Mouse (Mus musculus): ENCODE measurements around the gene Pak6. TPM values are rescaled to one million over a fixed set of nuclear protein-coding genes. Genes with fewer than 3 reads are reported as not detected.
"Not testable (repeated sequence)": the region's sequence is repeated elsewhere in the genome, so short reads cannot be mapped to it uniquely, and the experiment has no call there.

Gene Pak6
- not detected for total RNA-seq (2021)
- long read RNA-seq, experiment 1: 0 reads
- long read RNA-seq, experiment 2: 0 reads

DNA sequence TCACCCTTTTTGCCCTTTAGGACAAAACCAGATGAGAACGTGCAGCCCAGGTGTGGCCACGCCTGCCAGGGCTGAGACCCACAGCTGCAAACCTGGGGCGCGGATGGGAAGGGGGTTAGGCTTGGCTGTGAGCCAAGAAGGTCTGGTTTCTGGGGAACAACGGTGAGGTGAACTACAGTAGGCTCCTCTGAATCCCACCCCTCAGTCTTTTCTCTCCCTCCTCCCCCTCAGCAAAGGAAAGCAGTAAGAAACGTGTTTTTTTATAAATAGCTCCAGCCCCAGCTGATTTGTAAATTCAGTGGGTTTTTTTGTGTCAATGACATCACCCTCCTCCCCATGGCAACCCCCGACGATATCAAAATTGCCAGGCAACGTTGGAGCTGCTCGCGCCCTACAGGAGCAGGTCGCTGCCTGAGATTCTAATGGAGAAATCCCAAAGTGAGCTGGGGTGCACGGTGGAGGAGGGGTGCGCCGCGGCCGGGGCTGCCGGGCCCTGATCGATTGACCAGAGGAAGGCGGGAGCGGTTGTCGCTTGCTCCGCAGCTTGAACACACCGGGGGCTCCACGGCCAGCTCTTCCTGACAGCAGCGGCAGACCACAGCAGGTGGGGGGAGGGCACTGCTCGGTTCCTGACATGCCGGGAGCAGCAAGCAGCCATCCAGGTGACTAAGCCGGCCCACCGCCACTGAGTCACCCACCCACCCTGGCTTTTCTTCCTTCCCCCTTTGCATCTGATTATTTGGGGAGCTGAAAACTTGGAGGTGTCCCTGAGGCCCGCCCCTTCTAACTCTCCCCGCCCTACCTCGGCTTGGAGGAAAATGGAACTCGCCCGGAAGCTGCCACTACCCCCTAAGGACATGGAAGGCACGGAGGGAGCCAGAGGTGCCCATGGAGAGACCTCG is at the start of gene Pak6:
TSS of gene Pak6 (plus strand) at position 402 of the 902 bp plus-strand sequence.
- DNase-seq (ENCODE audit: low spot score): no peak

DNA sequence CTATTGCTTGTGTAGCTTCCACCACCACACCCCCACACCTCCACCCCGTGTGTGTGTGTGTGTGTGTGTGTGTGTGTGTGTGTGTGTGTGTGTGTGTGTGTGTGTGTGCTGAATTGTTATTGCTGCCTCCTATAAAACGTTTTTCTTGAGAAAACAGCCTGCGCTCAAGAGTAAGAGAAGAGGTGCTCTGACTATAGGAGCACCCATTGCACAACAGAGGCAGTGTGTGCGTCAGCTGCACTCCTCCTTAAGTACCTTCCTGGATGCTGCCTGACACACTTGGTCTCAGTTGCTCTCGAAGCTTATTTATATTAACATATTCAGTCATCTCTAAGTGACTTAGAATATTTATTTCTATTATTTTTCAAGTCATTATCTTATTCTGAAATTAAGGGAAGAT is 45.1 kb upstream of the Pak6 start:
- DNase-seq (ENCODE audit: low spot score): no peak

DNA sequence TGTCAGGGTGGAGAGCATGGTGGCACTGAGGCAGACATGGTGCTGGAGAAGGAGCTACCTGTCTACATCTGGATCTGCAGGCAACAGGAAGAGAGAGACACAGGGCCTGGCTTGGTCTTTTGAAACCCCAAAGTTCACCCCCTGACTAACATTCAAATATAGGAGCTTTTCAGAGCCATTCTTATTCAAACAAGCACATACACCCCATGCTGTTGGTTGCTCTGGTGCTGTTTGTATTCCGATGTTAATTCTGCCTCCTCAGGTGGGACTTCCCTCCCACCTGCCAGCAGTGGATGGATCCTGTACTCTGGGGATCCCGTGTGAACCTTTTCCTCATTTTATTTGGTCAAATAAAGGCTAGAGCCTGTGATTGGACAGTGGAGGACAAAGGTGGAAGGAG is 43.0 kb upstream of the Pak6 start:
- DNase-seq (ENCODE audit: low spot score): no peak

DNA sequence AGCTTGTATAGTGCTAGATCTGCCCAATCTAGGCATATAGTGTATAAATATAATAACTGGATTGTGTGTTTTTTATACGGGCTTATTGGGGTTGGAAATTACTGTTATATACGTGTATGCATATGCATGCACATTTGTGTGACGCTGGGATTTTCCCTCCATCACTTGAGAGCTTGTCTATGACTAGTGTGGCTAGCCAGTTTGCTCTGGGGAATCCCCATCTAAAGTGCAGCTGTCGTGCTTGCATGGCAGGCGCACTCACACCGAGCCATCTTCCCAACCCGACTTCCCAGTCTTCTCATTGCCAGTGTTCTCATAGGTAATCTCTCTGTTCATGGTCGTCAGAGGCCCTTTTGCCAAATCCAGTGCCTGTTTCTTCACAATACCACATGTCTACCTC is 42.5 kb upstream of the Pak6 start:
- no peak for DNase-seq (ENCODE audit: low spot score)

GRCm38 (mm10) chr2:118629276-118629675 is 33.8 kb upstream of the Pak6 start:
- no peak for DNase-seq (ENCODE audit: low spot score)

GRCm38 (mm10) chr2:118633441-118633840 is 29.7 kb upstream of the Pak6 start:
- no peak for DNase-seq (ENCODE audit: low spot score)

DNA sequence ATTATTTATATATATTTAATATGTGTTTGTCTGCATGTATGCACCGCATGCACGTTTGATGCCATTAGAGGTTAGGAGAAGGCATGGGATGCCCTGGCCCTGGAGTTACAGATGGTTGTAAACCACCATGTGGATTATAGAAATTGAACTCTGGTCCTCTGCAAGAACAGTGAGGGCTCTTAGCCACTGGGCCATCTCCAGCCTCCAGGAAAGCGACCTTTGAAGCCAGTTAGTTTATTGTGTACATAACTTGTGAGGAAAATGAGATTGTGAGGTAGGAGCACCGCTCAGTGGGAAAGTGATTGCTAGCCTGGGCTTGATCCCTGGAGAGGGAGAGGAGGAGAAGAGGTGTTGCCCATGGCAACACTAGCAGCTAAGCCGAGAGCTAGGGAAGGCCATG is 25.8 kb upstream of the Pak6 start:
- DNase-seq (ENCODE audit: low spot score): no peak

DNA sequence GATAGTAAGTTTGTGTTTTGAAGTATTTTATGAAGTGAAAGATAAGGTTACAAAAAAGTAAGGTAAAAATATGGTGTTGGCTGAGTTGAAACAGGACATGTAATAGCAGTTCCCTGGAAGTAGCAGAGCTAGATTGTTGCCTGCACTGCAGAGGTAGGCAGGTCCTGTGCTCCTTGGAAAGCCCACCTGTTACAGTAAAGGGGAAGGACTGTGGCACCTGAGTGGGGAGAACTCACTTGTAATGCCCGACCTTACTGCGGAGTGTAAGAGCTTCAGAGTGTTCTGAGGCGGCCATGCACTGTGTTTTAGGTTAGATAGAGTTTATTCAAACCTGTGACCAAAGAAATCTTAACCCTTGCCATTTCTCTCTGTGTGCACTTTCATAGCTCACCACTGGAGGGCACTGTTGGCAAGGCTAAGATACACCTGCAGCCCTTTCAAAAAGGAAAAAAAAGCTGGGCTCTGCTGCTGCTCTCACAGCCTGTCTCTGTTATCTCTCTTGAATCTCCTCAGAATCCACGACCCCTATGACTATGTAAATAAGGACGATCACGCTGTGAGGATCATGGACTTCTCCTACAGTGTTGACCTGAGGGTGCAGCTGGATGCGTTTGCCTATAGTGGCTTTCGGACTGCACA is 25.1 kb upstream of the Pak6 start:
- DNase-seq (ENCODE audit: low spot score): peak; percentile 57

GRCm38 (mm10) chr2:118638686-118639085 is 24.4 kb upstream of the Pak6 start:
- DNase-seq (ENCODE audit: low spot score): no peak

DNA sequence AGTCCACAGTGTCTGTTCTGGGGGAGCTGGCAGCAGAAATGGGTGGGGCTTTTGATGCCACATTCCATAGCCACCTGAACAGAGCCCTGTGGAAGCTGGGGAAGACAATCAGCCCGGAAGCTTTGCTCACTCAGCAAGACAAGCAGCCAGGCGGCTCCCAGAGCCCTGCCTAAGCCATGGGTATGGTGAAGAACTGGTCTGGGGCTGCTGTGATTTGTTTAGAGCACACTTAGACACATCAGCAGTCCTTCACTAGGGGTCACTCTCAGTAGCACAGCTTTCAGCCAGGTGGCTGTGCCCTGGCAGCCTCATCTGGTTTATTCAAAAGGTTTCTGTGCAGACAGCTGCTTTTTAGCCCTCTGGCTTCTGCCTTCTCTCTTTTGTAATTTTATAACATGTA is 22.0 kb upstream of the Pak6 start:
- DNase-seq (ENCODE audit: low spot score): no peak

GRCm38 (mm10) chr2:118642431-118642830 is 20.7 kb upstream of the Pak6 start:
- no peak for DNase-seq (ENCODE audit: low spot score)

- no peak for DNase-seq (ENCODE audit: low spot score)
Measured at GRCm38 (mm10) chr2:118642942-118643341, 20.2 kb upstream of the Pak6 start.

- DNase-seq (ENCODE audit: low spot score): no peak
Measured at GRCm38 (mm10) chr2:118646665-118647064, 16.4 kb upstream of the Pak6 start.

DNA sequence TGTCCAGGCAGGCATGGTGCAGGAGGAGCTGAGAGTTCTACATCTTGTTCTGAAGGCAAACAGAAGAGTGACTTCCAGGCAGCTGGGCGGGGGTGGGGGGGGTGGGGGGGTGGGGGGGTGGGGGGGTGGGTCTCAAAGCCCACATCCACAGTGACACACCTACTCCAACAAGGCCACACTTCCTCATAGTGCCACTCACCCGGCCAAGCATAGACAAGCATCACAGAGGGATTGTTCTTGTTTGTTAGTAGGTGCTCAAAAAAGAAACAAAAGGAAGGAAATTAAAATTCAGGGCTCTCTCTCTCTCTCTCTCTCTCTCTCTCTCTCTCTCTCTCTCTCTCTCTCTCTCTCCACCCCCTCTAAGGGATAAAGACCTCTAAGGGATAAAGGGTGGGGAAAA is 12.4 kb upstream of the Pak6 start:
- not testable (repeated sequence) for DNase-seq (ENCODE audit: low spot score)

DNA sequence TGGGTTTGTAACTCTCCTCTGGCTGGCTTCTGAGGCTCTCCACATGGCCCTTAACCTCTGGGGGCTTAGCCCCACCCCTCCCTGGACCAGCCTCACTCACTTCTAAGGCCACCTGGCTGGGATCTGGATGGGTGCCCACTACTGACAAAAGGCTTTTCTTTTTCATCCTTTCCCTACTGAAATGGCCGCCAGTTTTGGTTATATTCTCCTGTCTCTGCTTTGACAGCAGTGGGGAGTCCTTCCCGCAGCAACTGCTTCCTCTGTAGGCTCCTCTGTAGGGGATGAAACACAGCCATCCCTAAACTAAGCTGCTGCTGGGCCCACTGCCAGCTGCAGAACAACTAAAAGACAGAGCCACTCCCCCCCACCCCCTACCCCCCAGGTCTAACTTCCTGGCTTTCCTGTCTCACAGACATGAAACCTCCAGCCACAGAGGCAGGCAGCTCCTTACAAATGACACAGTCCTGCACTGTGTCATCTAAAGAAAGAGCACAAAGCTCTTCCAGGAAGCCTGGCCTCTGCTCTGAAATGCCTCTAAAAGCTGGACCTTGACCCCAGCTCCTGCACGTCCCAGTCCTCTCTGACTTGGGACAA is 6.3 kb upstream of the Pak6 start:
- DNase-seq (ENCODE audit: low spot score): no peak

DNA sequence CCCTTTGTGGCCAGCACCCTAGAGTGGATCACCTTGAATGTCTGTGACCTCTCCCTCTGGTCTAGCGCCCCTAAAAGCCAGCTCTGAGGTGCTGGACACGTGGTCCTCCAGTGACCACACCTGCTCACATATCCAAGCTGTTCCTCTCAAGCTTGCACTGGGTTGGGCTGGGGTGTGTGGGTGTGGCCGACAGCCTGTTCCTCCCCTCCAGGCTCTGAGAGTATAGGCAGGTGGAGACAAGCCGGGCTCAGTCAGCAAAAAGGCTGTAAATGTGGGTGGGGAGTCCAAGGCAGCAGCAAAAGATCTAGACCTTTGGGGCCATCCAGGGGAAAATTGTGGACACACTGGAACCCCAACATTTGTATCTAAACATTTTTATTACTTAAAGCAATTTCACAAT is 4.6 kb upstream of the Pak6 start:
- no peak for DNase-seq (ENCODE audit: low spot score)

DNA sequence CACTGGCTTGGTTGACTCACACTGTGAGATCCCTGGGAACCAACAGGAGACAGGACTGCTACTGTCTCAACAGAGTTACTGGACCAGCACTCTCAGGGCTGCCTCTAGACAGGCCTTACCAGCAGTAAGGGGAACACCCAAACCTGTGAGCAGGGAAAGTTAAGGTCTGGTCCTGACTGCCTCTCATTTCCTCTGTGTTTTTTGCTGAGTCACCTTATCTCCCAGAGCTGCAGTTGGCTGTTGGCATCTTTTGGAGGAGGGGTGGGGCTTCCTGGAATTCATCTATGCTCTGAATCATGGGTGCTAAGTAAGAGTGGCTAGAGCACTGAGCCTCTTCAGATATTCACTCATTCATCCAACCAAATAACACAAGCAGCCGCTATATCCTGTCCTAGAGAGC is 4.0 kb upstream of the Pak6 start:
- peak; percentile 18 for DNase-seq (ENCODE audit: low spot score)

GRCm38 (mm10) chr2:118659493-118659892 is 3.6 kb upstream of the Pak6 start:
- DNase-seq (ENCODE audit: low spot score): no peak

GRCm38 (mm10) chr2:118659998-118660452 is 3.1 kb upstream of the Pak6 start:
- DNase-seq (ENCODE audit: low spot score): peak; percentile 39

DNA sequence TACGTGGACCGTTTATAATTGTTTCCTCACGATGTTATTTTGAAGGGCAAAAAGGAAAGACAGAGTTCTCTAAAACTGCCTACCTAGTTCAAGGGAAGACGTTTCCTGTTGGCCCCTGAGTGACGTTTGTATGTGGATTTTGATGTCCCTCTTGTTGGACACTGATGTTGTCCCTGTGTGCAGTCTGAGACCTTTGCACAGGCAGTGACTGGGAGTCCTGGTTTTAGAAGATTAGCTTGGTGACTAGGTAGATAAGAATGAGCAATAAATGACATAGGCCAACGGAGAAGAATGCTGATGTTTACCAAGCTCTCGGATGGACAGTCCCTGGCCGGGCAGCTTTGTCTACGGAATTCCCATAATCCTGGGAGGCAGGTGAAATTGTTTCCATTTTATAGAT is 1.2 kb upstream of the Pak6 start:
- DNase-seq (ENCODE audit: low spot score): no peak

GRCm38 (mm10) chr2:118663804-118664766 is 982 bp downstream of the Pak6 start:
- DNase-seq (ENCODE audit: low spot score): no peak

Measured in gastrocnemius, adult 18-20 months (tissue).